Mouse (Mus musculus) embryonic facial prominence, embryonic 13.5 days (tissue): ENCODE data around the gene F7. TPM values are rescaled to one million over a fixed set of nuclear protein-coding genes. Genes with fewer than 3 reads are reported as not detected.

Experiments
- ATAC-seq: fragments of 200-750 bp; cut with Nextera tagmentation; 2 replicates; pipeline ENCODE4 v1.8.0; 2017; ENCODE audit warnings: low read depth; ENCODE audit not compliant: insufficient number of reproducible peaks, insufficient read depth, low FRiP score, low TSS enrichment
- H3K27ac ChIP-seq: fragments of 300-500 bp; sonication (generic); 2 replicates; pipeline ENCODE4 v1.5.1; 2015; ENCODE audit warnings: moderate library complexity, mild to moderate bottlenecking, inconsistent platforms
- H3K27me3 ChIP-seq: fragments of 300-500 bp; sonication (generic); 2 replicates; pipeline ENCODE4 v1.6.1; 2015; ENCODE audit warnings: mild to moderate bottlenecking, inconsistent platforms
- H3K36me3 ChIP-seq: fragments of 300-500 bp; sonication (generic); 2 replicates; pipeline ENCODE4 v1.6.1; 2015; ENCODE audit warnings: mild to moderate bottlenecking, inconsistent platforms
- H3K4me1 ChIP-seq: fragments of 300-500 bp; sonication (generic); 2 replicates; pipeline ENCODE4 v1.6.1; 2015; ENCODE audit warnings: inconsistent platforms
- H3K4me2 ChIP-seq: fragments of 300-500 bp; sonication (generic); 2 replicates; pipeline ENCODE4 v1.6.1; 2015; ENCODE audit warnings: moderate library complexity, mild to moderate bottlenecking, inconsistent platforms
- H3K4me3 ChIP-seq: fragments of 300-500 bp; sonication (generic); 2 replicates; pipeline ENCODE4 v1.5.1; 2015; ENCODE audit warnings: mild to moderate bottlenecking, inconsistent platforms
- H3K9ac ChIP-seq: fragments of 300-500 bp; sonication (generic); 2 replicates; pipeline ENCODE4 v1.6.1; 2015; ENCODE audit warnings: mild to moderate bottlenecking, inconsistent platforms
- H3K9me3 ChIP-seq: fragments of 300-500 bp; sonication (generic); 2 replicates; pipeline ENCODE4 v1.6.1; 2016; ENCODE audit warnings: inconsistent platforms
- WGBS: fragments of 180-500 bp; shearing (Covaris S2); methylation state at CpG from one replicate; pipeline ENCODE4 v1.1.7; 2015; ENCODE audit warnings: mixed read lengths; 5-methylcytosine and 5-hydroxymethylcytosine counted together
- polyA plus RNA-seq: library from polyadenylated mRNA; unstranded; fragments of >200 nt; fragmentation: Nextera tagmentation; extraction: Ambion mirVana; gene quantifications from 2 replicates; pipeline ENCODE4 v1.2.1, GENCODE M21; 2015

F7 gene
- polyA plus RNA-seq: not detected in 2 replicates

GRCm38 (mm10) chr8:13025487-13026224 lies at the start of gene F7:
F7 (plus strand) TSS chr8:13026034.
- no peak within 1 kb of the TSS for H3K4me2 ChIP-seq
- H3K27ac ChIP-seq: no peak within 1 kb of the TSS
- no peaks in the 10 kb centered on the region for H3K27me3 ChIP-seq
- ATAC-seq: no peak
- H3K4me1 ChIP-seq: 0 out of 2 replicates have a peak, but pooled peaks cover 5% of the 10 kb centered on the region
- 61% methylated on average over 10 of the region's 10 CpGs for WGBS
- no peaks in the 10 kb centered on the region for H3K9me3 ChIP-seq
- no peak within 1 kb of the TSS for H3K4me3 ChIP-seq
- peaks cover under 1% of the 10 kb centered on the region; the same call in 1 of the 2 replicates for H3K36me3 ChIP-seq
- no peak within 1 kb of the TSS for H3K9ac ChIP-seq

- no peak overlapping the region for H3K27ac ChIP-seq
- no peak overlapping the region for H3K4me2 ChIP-seq
- H3K9me3 ChIP-seq: no peaks in the 10 kb centered on the region
- WGBS: 85% methylated on average over 11 of the region's 11 CpGs
- H3K27me3 ChIP-seq: no peaks in the 10 kb centered on the region
- 0 out of 2 replicates have a peak, but pooled peaks cover 4% of the 10 kb centered on the region for H3K4me1 ChIP-seq
- H3K9ac ChIP-seq: no peak overlapping the region
- no peak overlapping the region for H3K4me3 ChIP-seq
- H3K36me3 ChIP-seq: peaks cover 38% of the 10 kb centered on the region
- no peak for ATAC-seq
Observed at GRCm38 (mm10) chr8:12976290-12976689, 49.5 kb upstream of the F7 start.

- no peak for ATAC-seq
- 0 out of 2 replicates have a peak, but pooled peaks cover 4% of the 10 kb centered on the region for H3K4me1 ChIP-seq
- H3K36me3 ChIP-seq: peaks cover 40% of the 10 kb centered on the region
- no peaks in the 10 kb centered on the region for H3K27me3 ChIP-seq
- no peak overlapping the region for H3K4me3 ChIP-seq
- H3K4me2 ChIP-seq: no peak overlapping the region
- no peak overlapping the region for H3K27ac ChIP-seq
- 58% methylated on average over 5 of the region's 5 CpGs for WGBS
- H3K9ac ChIP-seq: no peak overlapping the region
- no peaks in the 10 kb centered on the region for H3K9me3 ChIP-seq
Observed at GRCm38 (mm10) chr8:12976723-12977122, 49.1 kb upstream of the F7 start.

GRCm38 (mm10) chr8:12977325-12977724 lies 48.5 kb upstream of the F7 start:
- H3K4me1 ChIP-seq: 0 out of 2 replicates have a peak, but pooled peaks cover 4% of the 10 kb centered on the region
- H3K36me3 ChIP-seq: peaks cover 43% of the 10 kb centered on the region
- no peak for ATAC-seq
- WGBS: 82% methylated on average over 12 of the region's 12 CpGs
- no peak overlapping the region for H3K27ac ChIP-seq
- H3K9me3 ChIP-seq: no peaks in the 10 kb centered on the region
- no peak overlapping the region for H3K4me3 ChIP-seq
- H3K4me2 ChIP-seq: no peak overlapping the region
- no peak overlapping the region for H3K9ac ChIP-seq
- no peaks in the 10 kb centered on the region for H3K27me3 ChIP-seq

- no peaks in the 10 kb centered on the region for H3K27me3 ChIP-seq
- WGBS: 57% methylated on average over 2 of the region's 2 CpGs
- ATAC-seq: no peak
- 0 out of 2 replicates have a peak, but pooled peaks cover 4% of the 10 kb centered on the region for H3K4me1 ChIP-seq
- peaks cover 38% of the 10 kb centered on the region for H3K36me3 ChIP-seq
- H3K4me2 ChIP-seq: no peak overlapping the region
- no peak overlapping the region for H3K4me3 ChIP-seq
- H3K9me3 ChIP-seq: no peaks in the 10 kb centered on the region
- H3K9ac ChIP-seq: no peak overlapping the region
- H3K27ac ChIP-seq: no peak overlapping the region
Observed at GRCm38 (mm10) chr8:12978308-12978707, 47.5 kb upstream of the F7 start.

- H3K36me3 ChIP-seq: peaks cover 34% of the 10 kb centered on the region
- no peaks in the 10 kb centered on the region for H3K27me3 ChIP-seq
- no peak overlapping the region for H3K4me2 ChIP-seq
- no peak for ATAC-seq
- H3K27ac ChIP-seq: no peak overlapping the region
- H3K9me3 ChIP-seq: no peaks in the 10 kb centered on the region
- WGBS: 25% methylated on average over 5 of the region's 5 CpGs
- H3K4me1 ChIP-seq: 0 out of 2 replicates have a peak, but pooled peaks cover 4% of the 10 kb centered on the region
- 0 out of 2 replicates have a peak overlapping the region, but pooled peaks have one; percentile 21 for H3K9ac ChIP-seq
- H3K4me3 ChIP-seq: no peak overlapping the region
Observed at GRCm38 (mm10) chr8:12978726-12979125, 47.1 kb upstream of the F7 start.

- Histone ChIP-seq H3K36me3 (peaks cover 16% of the 10 kb centered on the region; the same call in 1 of the 2 replicates), H3K4me1 (0 out of 2 replicates have a peak, but pooled peaks cover 3% of the 10 kb centered on the region), H3K4me3 (no peak overlapping the region), H3K27ac (no peak overlapping the region), H3K9ac (no peak overlapping the region), H3K9me3 (no peaks in the 10 kb centered on the region), H3K27me3 (no peaks in the 10 kb centered on the region), H3K4me2 (no peak overlapping the region)
- no peak for ATAC-seq
- 83% methylated on average over 18 of the region's 18 CpGs for WGBS
Observed at GRCm38 (mm10) chr8:12983681-12984467, 42.0 kb upstream of the F7 start.

- no peak overlapping the region for H3K9ac ChIP-seq
- no peaks in the 10 kb centered on the region for H3K9me3 ChIP-seq
- H3K27ac ChIP-seq: no peak overlapping the region
- no peak for ATAC-seq
- 87% methylated on average over 17 of the region's 17 CpGs for WGBS
- H3K4me3 ChIP-seq: no peak overlapping the region
- peaks cover 16% of the 10 kb centered on the region; the same call in 1 of the 2 replicates for H3K36me3 ChIP-seq
- H3K27me3 ChIP-seq: no peaks in the 10 kb centered on the region
- no peak overlapping the region for H3K4me2 ChIP-seq
- H3K4me1 ChIP-seq: no peaks in the 10 kb centered on the region
Observed at GRCm38 (mm10) chr8:12984601-12985243, 41.1 kb upstream of the F7 start.

GRCm38 (mm10) chr8:12985259-12985658 lies 40.6 kb upstream of the F7 start:
- Histone ChIP-seq H3K4me2 (no peak overlapping the region), H3K4me3 (no peak overlapping the region), H3K9me3 (no peaks in the 10 kb centered on the region), H3K4me1 (no peaks in the 10 kb centered on the region), H3K27me3 (no peaks in the 10 kb centered on the region), H3K27ac (no peak overlapping the region), H3K9ac (no peak overlapping the region), H3K36me3 (peaks cover 16% of the 10 kb centered on the region; the same call in 1 of the 2 replicates)
- ATAC-seq: no peak
- 87% methylated on average over 13 of the region's 13 CpGs for WGBS

- no peak for ATAC-seq
- Histone ChIP-seq H3K4me3 (no peak overlapping the region), H3K36me3 (peaks cover 10% of the 10 kb centered on the region; the same call in 1 of the 2 replicates), H3K4me2 (no peak overlapping the region), H3K4me1 (no peaks in the 10 kb centered on the region), H3K27me3 (no peaks in the 10 kb centered on the region), H3K9me3 (no peaks in the 10 kb centered on the region), H3K9ac (no peak overlapping the region), H3K27ac (no peak overlapping the region)
- WGBS: 79% methylated on average over 8 of the region's 8 CpGs
Observed at GRCm38 (mm10) chr8:12987571-12987970, 38.3 kb upstream of the F7 start.

- no peak overlapping the region for H3K4me3 ChIP-seq
- no peak for ATAC-seq
- H3K9me3 ChIP-seq: no peaks in the 10 kb centered on the region
- no peak overlapping the region for H3K4me2 ChIP-seq
- no peaks in the 10 kb centered on the region for H3K4me1 ChIP-seq
- H3K27ac ChIP-seq: no peak overlapping the region
- WGBS: 77% methylated on average over 13 of the region's 13 CpGs
- H3K9ac ChIP-seq: no peak overlapping the region
- peaks cover 14% of the 10 kb centered on the region for H3K36me3 ChIP-seq
- H3K27me3 ChIP-seq: no peaks in the 10 kb centered on the region
Observed at GRCm38 (mm10) chr8:12988722-12989430, 37.0 kb upstream of the F7 start.
